Mouse (Mus musculus) G1E-ER4 (cell line): ENCODE measurements around the gene Vsx1. TPM values are rescaled to one million over a fixed set of nuclear protein-coding genes. Genes with fewer than 3 reads are reported as not detected.

Experiments used
- GATA1 ChIP-seq: IDR thresholded peaks from one replicate; pipeline ENCODE4 v1.8.0; 2012; ENCODE audit warnings: low read length, inconsistent platforms
- polyA plus RNA-seq: library from polyadenylated mRNA; stranded (reverse); fragments of >175 nt; gene quantifications from 2 replicates; pipeline ENCODE4 v1.2.3, GENCODE M21; 2012

Vsx1 gene
- polyA plus RNA-seq = not detected in 2 replicates

DNA sequence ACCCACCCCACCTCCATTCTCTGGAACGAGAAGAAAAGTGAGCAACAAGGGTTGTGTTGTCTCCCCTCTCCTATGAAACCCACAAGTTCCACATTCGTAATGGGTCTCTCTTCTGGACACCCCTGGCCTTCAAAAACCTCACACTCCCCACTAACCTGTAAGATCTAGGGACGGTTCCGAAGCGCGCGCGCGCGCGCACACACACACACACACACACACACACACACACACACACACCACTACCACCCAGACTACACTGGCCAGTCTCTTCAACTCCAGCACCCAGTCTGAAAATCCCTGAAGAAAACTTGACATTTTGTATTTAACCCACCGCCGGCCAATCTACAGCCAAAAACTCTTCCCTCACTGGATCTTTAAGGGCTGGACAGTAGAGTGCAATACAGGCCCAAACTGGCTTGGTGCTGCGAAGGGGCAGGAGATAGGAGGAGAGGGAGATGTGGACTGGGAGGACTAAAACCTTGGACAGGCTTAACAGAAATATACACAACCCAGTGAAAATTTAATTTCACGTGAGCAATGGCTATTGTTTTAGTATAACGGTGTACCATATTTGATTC is at the start of gene Vsx1:
Gene Vsx1, minus strand, starts transcription at position 138 of the 578 bp plus-strand sequence.
- no peak for TF ChIP-seq GATA1

DNA sequence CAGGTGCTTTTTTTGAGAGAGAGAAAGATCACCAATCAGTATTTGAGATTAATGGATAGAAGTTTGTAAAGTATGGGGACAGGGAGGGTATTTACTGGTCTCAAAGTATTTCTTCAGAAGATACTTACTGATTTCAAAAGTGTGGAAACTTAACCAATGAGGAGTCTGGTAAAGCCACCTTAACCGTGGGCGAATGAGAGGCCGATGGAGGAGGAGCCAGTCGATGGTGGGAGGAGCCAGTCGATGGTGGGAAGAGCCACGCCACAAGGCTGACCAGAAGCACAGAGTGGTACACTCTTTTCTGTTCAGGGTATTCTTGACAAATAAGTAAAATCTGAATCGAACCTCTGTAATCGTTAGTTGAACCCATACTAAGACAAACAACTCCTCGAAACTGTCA is 48.7 kb upstream of the Vsx1 start:
- TF ChIP-seq GATA1 = no peak

DNA sequence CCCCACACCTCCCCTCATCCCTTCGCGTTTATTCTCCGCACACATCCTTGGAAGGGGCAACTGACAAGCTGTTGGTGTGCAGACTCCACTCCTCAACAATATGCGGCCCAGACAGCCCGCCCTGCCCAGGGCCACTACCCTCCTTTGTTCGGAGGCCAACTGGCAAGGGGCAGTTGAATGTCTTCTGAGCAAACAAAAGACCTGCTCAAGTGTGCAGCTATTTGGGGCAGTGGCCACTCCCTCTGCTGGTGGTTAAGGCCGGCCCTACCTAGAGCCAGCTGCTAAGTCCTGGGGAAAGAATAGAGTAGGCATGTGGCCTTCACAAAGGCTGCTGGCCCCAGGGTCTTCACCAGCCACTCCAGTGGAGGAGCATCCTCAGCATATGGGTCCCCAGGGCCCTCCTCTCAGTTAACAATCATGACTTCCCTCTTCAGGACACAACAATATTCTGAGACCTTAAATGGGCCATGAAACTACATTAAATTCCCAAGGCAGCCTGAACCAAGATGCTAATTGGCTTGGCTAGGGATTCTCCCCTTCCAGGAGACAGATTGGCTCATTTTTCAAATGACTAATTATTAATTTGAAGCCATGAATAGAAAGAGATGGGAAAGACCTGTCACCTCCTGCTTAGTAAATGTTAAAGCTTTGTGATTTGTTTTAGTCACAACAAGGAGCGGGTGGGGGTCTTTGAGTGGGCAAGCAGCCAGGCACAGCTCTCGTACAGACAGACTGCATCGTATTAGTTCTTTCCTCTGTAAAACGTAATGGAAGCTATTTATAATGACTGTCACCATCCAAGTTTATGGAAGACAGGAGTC is 46.8 kb upstream of the Vsx1 start:
- no peak for TF ChIP-seq GATA1

DNA sequence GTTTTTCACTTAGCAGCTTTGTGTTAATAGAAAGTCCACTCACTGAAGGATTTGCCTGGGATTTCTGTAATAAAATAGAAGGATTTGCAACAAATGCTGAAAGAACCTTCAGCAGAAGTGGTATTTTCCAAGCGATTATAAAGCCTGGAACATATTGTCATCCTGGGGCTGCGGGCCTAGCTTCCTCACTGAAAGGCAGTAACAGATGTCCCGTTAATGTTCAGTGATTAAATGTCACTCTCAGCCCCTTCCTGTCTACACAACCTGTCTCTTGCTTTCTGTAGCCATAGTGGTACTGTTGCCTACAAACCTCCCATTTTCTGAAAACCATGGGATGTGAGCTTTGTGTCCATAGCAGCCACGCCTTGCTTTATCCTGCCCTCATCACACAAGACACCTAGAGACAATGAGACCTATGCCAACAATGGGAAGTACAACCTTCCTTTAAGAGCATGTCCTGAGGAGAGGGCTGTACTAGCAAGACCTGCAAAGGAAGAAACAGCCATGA is 23.1 kb upstream of the Vsx1 start:
- no peak for TF ChIP-seq GATA1

DNA sequence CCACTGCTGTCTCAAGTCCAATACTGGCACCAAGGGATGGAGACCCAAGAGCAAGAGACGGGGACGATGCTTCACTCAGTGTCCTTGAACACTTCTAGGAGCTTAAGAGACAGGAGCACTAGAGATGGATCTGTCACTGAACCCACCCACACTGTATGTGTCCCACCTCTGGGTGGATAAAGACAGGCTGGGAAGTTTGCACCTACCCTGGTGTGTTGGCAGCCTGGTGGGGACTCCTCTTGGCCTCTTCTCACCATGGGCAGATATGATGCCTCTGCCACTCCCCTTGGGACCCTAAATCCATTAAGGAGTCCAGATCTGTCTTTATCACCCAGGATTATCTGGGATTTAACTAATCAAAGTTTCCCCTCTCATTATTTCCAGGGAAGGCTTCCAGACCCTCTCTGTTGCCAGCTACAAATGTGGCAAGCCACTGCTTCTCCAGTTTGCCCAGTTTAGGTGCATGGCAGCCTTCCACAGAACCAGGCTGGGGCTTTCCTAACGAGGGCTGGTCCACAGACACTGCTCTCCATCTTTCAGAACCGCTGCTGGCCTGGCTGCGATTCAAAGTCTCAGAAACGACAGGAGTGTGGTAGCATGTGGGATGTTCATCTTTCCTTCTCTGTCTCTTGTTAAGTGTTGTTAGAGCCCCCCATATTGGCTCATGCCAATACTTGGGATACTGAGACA is 2.5 kb upstream of the Vsx1 start:
- no peak for TF ChIP-seq GATA1

DNA sequence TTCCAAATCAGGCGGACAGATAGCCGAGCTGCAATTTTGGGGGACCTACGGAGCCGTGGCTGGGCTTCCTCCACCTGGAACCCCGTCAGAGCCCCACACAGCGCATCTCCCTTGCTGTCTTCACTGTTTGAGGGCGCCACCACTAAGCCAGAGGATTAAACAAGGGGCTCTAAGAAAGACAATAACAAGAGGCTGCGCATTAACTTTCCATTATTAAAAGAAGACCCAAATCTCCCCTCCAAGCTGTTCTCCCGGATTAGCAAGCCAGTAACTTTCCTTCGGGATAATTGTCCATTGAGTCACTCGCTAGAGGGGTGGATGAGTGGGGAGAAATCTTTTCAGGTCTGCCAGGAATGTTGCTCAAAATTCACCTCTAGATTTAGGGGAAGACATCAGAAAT is 1.1 kb upstream of the Vsx1 start:
- TF ChIP-seq GATA1 = no peak

- no peak for TF ChIP-seq GATA1
Measured at GRCm38 (mm10) chr2:150688541-150689186, 496 bp downstream of the Vsx1 start.

- TF ChIP-seq GATA1 = no peak
Measured at GRCm38 (mm10) chr2:150687871-150688540, 1.2 kb downstream of the Vsx1 start.

GRCm38 (mm10) chr2:150685389-150685788 is 3.8 kb downstream of the Vsx1 start:
- TF ChIP-seq GATA1 = no peak

DNA sequence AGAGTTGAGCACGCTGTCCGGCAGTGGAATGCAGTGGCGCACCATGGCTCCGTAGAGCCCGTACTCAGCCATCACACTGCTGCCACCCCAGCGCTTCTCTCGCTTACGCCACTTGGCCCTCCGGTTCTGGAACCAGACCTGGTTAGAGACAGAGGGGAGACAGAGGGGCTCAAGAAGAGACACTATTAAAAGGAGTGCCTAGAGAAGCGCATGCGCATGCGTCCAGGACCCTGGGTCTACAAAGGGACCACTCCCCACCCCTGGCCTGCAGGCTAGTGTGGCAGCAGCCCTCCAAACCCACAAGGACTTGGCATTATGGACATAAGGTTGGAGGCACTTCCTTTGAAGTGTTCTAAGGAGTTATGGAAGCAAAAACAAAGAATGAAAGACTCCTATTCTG is 4.7 kb downstream of the Vsx1 start:
- no peak for TF ChIP-seq GATA1

- no peak for TF ChIP-seq GATA1
Measured at GRCm38 (mm10) chr2:150681581-150681980, 7.6 kb downstream of the Vsx1 start.

- TF ChIP-seq GATA1 = no peak
Measured at GRCm38 (mm10) chr2:150678392-150678791, 10.8 kb downstream of the Vsx1 start.

DNA sequence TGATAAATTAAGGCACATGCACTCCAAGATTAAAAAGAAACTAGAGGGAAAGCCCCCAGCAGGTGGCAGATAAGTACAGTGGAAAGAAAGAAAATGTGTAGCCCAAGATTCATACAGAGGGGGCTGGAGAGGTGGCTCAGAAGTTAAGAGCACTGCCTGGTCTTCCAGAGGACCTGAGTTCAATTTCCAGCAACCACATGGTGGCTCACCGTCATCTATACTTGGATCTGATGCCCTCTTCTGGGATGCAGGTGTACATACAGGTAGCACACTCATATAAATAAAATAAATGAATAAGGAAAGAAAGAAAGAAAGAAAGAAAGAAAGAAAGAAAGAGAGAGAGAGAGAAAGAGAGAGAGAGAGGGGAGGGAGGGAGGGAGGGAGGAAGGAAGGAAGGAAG is 13.6 kb downstream of the Vsx1 start:
- TF ChIP-seq GATA1 = no peak

- TF ChIP-seq GATA1 = no peak
Measured at GRCm38 (mm10) chr2:150674900-150675299, 14.3 kb downstream of the Vsx1 start.

GRCm38 (mm10) chr2:150673929-150674328 is 15.2 kb downstream of the Vsx1 start:
- no peak for TF ChIP-seq GATA1

- no peak for TF ChIP-seq GATA1
Measured at GRCm38 (mm10) chr2:150671609-150672290, 17.4 kb downstream of the Vsx1 start.
